Mouse (Mus musculus) erythroid progenitor cell, adult 5-6 weeks (primary cell): ENCODE measurements around the gene Cxcl12. TPM values are rescaled to one million over a fixed set of nuclear protein-coding genes. Genes with fewer than 3 reads are reported as not detected.

ENCODE experiments used
- ATAC-seq: replicated peaks from 2 replicates; pipeline ENCODE4 v1.8.0; 2016; ENCODE audit warnings: moderate number of reproducible peaks, mild to moderate bottlenecking, moderate TSS enrichment, inconsistent platforms; ENCODE audit not compliant: poor library complexity, low FRiP score, severe bottlenecking
- total RNA-seq, 2 experiments: library from RNA; stranded (forward) in 1 of 2; stranded (reverse) in 1 of 2; fragments of 150-400 nt in 1 of 2; fragments of 186-747, 209-891 nt in 1 of 2; gene quantifications; 2 replicates each; pipeline versions ENCODE4 v1.2.3 to v1.2.4; 2015 to 2017; ENCODE audit warnings: low replicate concordance in 2 of 2

Gene Cxcl12
- total RNA-seq, 2 experiments from 2014 or later: 25.4 to 55.8 TPM

DNA sequence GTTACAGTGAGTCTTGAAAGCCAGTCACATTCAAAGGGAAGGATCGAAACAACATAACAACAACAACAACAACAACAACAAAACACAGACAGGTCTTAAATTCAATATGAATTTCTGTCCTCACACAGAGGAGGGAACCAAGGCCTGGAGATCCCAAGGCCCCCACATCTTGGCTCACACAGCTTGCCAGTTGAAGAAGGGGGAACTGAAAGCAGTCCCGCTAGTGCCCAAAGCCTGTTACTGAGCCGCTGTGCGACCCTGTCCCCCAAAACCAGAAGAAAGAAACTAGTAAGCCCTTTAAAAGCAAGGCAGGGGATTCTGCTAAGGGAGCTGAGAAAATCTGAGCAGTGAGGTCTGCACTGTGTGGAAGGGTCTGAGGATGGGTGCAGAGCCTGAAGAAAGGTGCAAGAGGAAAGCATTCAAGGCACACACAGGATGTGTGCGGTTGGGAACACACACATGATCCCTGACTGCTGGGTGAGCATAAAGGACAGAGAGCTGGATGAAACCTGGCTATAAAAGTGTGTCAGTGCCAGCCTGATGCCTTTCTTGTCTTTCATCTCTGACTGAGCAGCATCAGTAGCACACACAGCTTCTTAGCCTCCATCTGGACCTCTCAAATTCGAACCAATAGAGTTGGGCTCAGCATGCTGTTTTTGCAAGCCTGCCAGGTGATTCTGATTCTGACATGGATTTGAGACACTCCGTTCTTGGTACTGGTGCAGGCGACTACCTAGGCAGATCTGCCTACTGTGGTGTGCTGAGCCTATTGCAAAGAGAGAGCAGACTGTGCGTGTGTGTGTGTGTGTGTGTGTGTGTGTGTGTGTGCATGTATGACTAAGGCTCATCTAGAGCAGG is 50.3 kb downstream of the Cxcl12 start:
- no peak for ATAC-seq

- no peak for ATAC-seq
Measured at GRCm38 (mm10) chr6:117219300-117219680, 51.0 kb downstream of the Cxcl12 start.

DNA sequence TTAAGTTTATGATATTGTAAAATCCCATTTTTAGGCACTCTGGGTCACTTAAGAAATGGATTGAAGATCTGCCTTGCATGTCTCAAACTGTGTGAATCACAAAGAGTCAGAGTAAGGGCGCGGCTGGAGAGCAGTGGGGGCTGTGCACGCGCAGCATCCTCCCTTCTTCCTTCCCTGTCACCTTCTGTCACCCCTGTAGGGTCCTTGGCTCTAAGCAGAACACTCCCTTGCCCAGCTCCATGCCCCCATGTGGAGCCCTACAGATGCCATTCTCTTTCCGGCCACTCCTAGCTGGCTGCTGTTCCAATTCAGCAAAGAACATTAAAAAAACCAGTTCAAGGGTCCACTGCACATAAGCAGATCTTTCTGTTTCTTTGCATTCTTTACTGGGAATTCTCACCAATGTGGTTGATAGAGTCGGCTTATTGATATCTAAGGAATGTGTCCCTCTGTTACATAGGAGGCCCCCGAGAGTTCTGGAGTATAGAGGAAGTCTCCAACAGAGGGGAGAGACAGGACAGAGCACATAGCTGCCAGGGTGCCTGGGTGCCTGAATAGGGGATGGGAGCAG is 51.7 kb downstream of the Cxcl12 start:
- ATAC-seq: no peak

GRCm38 (mm10) chr6:117220831-117221345 is 52.6 kb downstream of the Cxcl12 start:
- no peak for ATAC-seq
